Mouse (Mus musculus): ENCODE data around the gene Fbxo30.
"Not testable (repeated sequence)": the region's sequence is repeated elsewhere in the genome, so short reads cannot be mapped to it uniquely, and the experiment has no call there.

Gene Fbxo30

GRCm38 (mm10) chr10:11280578-11281463, at the start of gene Fbxo30:
Fbxo30 (plus strand) TSS chr10:11281330.
- peak; percentile 92 for DNase-seq (ENCODE audit: low read depth, low spot score)

- DNase-seq (ENCODE audit: low read depth, low spot score) = no peak
These were observed 47.9 kb upstream of the Fbxo30 start for GRCm38 (mm10) chr10:11233208-11233607.

GRCm38 (mm10) chr10:11242988-11243387, 38.1 kb upstream of the Fbxo30 start:
- not testable (repeated sequence) for DNase-seq (ENCODE audit: low read depth, low spot score)

- no peak for DNase-seq (ENCODE audit: low read depth, low spot score)
These were observed 32.9 kb upstream of the Fbxo30 start for GRCm38 (mm10) chr10:11248210-11248609.

- no peak for DNase-seq (ENCODE audit: low read depth, low spot score)
These were observed 30.7 kb upstream of the Fbxo30 start for GRCm38 (mm10) chr10:11250247-11250997.

DNA sequence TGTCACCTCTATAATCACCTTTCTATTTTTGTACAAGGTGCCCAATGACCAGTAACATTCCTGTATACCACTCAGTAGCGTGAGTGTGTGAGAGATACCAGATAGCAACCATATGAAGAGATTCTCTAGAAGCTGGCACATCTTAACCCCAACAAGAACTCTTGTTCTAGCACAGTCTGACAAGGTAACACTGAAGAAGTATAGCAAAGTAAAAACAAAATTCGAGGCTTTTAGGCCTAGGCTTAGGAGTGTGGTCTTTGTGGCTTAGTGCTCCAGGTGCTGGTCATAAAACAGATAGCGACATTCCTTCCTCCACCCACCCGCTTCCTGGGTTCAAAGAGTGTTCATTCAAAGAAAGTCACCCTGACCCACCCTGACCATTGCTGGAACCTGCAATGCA, 27.5 kb upstream of the Fbxo30 start:
- DNase-seq (ENCODE audit: low read depth, low spot score) = not testable (repeated sequence)

DNA sequence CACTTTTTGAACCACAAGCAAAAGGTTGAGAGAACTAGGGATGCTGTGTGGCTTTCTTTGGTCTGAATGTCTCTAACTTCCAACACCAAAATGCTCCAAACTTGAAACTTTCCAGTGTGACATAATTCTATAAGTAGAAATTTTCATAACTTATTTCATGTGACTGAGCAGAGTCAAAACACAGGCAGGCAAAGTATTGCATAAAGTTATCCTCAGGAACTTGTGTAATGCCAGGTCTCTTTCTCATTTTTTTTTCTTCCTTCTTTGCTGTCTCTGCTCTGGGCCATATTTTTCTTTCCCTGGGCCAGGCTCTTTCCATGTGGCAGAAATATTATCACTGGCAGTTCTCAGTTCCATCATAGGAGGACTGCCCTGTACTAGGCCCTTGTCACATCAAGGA, 21.0 kb upstream of the Fbxo30 start:
- DNase-seq (ENCODE audit: low read depth, low spot score) = no peak

- DNase-seq (ENCODE audit: low read depth, low spot score) = not testable (repeated sequence)
These were observed 18.8 kb upstream of the Fbxo30 start for GRCm38 (mm10) chr10:11262292-11262691.

DNA sequence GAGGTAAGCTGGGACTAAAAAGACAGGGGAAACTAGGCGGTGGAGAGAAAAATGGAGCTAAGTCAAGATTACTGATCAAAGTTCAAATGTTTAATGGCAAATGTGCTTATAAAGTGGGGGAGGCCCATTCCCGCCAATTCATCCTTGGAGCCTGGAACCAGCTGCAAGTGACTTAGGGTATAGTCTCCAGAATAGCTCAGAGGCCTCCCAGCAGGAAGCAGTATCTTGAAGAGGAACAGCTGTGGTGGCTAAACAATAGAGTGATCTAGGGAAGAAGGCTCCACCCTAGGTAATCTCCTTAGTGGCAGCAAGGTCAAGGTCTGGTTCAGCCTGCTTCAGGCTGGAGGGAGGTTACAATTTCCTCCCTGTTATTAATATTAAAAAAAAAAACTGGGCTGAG, 17.3 kb upstream of the Fbxo30 start:
- not testable (repeated sequence) for DNase-seq (ENCODE audit: low read depth, low spot score)

DNA sequence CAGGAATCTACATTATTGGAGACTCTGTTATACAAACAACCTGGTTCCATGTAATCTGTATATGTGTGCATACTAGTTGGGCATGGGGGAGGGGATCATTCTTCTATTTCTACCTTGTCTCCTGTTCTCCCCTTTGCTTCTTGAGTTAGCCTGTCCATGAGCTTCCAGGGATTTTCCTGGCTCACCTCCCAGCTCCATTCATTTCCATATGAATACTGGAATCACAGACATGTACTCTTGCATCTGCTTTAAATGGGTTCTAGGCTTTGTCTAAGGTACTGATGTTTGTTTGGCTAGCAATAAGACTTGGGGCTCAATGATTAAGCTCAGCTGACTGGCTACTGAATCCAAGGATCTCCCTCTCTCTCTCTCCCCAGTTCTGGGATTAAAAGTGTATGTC, 12.0 kb upstream of the Fbxo30 start:
- DNase-seq (ENCODE audit: low read depth, low spot score) = no peak

GRCm38 (mm10) chr10:11274431-11274830, 6.7 kb upstream of the Fbxo30 start:
- DNase-seq (ENCODE audit: low read depth, low spot score) = no peak

GRCm38 (mm10) chr10:11280235-11280577, 924 bp upstream of the Fbxo30 start:
- no peak for DNase-seq (ENCODE audit: low read depth, low spot score)

DNA sequence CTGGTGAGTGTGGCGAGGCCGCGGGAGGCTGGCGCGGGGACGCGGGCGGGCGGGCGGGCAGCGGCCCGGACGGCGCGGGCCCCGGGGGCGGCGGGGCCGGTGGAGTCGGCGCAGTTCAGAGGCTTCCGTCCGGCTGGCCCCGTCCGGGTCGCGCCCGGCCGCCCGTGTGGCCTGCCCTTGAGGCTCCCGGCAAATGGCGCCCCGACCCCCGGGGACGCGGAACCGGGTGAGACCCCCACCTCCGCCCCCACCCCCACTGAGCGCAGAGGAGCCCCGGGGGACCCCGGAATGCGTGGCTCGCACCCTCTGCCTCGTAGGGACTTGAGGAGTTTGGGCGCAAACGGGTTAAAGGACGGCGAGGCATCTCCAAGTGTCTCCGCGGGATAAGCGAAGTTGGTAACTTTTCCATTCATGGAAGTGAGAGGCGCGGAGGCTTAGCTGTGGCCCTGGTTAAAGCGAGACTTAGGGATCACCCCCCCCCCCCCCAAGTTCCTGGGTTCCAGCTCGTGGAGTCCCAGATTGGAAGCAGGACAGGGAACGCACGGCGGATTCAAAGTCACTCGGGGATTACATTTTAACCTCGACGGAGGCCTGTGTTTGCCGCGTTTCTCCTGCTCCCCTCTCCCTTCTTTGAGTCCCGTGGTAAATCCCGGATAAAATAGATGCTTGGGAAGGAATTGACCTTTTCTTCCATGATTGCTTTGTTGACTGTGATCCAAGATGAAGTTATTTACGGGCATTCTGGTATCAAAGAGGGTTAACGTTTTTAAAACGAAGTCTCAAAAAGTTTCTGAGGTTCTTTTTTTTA, 572 bp downstream of the Fbxo30 start:
- DNase-seq (ENCODE audit: low read depth, low spot score) = peak; percentile 63

DNA sequence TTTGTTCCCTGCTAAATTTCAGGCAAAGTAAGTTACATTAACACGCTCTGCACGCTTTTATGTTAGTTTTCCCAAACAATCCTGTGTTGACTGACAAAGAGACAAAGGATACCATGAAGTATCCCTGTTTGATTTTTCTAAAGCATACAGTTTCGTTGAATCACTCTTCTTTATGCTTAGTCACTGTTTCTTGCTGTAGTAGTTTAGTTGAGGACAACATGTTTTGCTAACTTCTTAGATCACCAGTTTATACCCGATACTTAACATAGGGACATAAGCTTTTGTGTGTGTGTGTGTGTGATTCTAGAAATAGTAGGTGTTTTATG, 1.1 kb downstream of the Fbxo30 start:
- DNase-seq (ENCODE audit: low read depth, low spot score) = peak; percentile 59

GRCm38 (mm10) chr10:11298418-11298817, 17.3 kb downstream of the Fbxo30 start:
- no peak for DNase-seq (ENCODE audit: low read depth, low spot score)

- no peak for DNase-seq (ENCODE audit: low read depth, low spot score)
These were observed 24.4 kb downstream of the Fbxo30 start for GRCm38 (mm10) chr10:11305365-11306053.

DNA sequence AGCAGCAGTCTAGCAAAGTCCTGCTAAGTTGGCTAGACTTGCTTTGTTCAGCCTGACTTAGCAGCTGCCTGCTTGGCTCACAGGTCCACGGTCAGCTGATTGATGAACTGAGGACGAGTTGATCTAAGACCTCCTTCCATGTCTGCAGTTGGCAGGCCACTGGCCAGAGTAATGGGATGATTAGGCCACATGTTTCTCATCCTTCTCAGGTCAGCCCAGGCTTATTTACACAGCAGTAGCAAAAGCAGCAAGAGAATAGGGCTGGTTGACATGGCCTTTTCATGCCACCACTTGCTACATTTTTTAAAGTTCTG, 24.9 kb downstream of the Fbxo30 start:
- no peak for DNase-seq (ENCODE audit: low read depth, low spot score)

DNA sequence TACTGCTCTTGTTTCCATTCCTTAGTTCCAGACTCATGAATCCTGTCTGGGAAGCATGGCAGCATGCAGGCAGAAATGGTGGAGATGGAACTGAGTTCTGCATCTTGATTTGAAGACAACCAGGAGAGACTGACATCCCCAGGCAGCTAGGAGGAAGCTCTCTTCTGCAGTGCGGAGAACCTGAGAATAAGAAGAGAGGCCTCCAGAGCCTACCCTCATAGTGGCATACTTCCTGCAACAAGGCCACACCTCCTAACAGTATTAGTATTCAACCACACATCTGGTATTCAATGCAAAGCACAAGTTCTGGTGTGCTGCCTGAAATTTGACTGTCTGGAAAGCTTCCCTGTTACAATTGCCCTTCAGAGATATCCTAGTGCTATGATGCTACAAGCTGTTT, 28.7 kb downstream of the Fbxo30 start:
- peak; percentile 30 for DNase-seq (ENCODE audit: low read depth, low spot score)

GRCm38 (mm10) chr10:11310481-11310880, 29.4 kb downstream of the Fbxo30 start:
- DNase-seq (ENCODE audit: low read depth, low spot score) = no peak

GRCm38 (mm10) chr10:11317856-11318454, 36.8 kb downstream of the Fbxo30 start:
- DNase-seq (ENCODE audit: low read depth, low spot score) = not testable (repeated sequence)

- no peak for DNase-seq (ENCODE audit: low read depth, low spot score)
These were observed 38.4 kb downstream of the Fbxo30 start for GRCm38 (mm10) chr10:11319446-11319970.
